Mouse (Mus musculus) activated CD4-positive, CD25-positive, alpha-beta regulatory T cell, adult 4 months (primary cell): Measurements from ENCODE around the gene Tmem186. TPM values are rescaled to one million over a fixed set of nuclear protein-coding genes. Genes with fewer than 3 reads are reported as not detected.

Experiments
- ATAC-seq: one replicate; pipeline ENCODE4 v1.8.0; 2017
- polyA plus RNA-seq, 2 experiments: library from polyadenylated mRNA; unstranded; fragments of 100-300 nt; shearing (Covaris generic); gene quantifications; one replicate each; pipeline ENCODE4 v1.2.1; 2017

Tmem186 gene
- polyA plus RNA-seq, 2 experiments from 2014 or later, result 12.0 to 12.2 TPM

DNA sequence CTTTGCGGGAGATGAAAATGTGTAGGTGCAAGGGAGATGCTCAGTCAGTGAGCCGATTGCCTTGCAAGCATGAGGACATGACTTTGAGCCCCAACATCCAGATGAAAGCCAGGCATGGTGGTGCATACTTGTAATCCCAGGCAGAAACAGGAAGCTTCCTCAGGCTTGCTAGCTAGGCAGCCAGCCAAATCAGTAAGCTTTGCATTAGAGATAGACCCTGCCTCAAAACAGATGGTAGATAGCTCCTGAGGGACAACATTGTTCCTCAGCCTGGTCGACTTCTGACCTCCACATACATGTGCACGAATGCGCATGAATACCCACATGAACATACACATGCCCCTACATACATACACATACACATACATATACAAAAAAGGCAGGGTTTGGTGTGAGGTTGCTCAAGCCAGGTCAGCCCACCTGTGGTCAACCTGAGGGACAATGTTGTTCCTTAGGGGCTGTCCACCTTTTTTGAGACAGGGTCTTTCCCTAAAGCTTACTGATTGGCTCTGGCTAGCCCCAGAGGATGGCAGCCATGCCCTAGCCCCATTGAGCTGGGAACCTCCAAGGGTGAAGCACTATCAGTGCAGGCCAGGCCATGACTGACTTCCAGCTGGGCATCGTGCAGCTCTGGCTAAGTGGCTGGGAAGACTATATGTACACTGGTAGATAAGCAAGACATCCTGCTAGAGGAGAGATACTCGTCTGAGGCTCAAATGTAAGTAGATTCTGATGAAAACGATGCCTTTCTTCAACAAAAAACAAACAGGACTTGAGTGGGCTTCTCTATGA is 25.1 kb downstream of the Tmem186 start:
- ATAC-seq, result no peak

DNA sequence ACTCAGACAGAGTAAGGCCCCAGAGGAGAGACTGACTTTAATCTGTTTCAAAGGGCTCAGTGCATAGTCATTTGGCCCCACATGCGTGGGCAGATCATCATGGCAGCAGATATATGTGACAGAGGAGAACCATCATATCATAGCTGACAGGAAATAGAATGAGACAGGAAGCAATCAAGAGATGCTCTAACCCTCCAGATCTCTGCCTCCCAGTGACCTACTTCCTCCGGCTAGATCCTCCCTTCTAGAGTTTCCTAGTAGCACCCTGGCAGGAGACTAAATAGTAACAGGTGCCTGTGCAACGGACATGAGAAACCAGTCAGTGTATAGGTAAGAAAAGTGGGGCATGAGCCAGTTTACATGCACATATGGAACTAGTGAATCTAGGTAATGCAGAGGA is 27.1 kb downstream of the Tmem186 start:
- ATAC-seq, result peak; percentile 88

DNA sequence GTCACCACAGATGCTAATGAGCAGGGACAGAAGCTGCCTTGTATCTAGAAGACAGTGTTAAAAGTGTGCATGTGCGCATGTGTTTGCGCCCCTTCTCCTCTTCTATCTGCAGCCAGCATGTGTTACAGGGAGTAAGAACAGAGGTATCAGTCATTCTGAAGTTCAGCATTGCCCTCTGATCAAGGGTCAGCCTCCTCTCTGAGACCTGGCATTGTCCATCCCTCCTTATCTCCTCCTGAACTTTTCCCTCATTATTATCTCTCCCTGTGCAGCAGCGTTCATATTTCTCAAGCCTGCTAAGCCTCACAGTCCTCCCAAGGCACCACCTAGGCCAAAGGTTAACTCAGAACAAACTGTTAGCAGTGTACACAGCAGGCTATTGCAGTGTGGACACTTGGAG is 33.7 kb downstream of the Tmem186 start:
- ATAC-seq, result no peak

DNA sequence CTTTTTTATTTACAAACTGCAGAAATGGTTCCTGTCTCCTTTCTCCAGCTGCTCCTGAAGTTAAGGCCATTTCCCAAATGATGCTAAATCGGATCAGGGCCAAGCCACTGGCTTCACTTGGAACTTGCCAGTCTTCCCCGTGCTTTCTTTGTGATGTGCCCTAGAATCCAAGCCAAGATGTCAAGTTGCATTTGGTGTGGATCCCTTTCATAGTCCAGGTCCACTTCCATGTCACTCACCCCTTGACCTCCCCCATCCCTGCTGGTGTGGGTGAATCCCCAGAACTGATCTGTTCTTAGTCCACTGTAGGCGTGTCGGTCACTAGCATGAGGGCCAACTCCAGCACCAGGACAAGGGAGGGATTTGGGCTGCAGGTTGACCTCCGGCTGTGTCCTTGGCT is 40.0 kb downstream of the Tmem186 start:
- no peak for ATAC-seq

DNA sequence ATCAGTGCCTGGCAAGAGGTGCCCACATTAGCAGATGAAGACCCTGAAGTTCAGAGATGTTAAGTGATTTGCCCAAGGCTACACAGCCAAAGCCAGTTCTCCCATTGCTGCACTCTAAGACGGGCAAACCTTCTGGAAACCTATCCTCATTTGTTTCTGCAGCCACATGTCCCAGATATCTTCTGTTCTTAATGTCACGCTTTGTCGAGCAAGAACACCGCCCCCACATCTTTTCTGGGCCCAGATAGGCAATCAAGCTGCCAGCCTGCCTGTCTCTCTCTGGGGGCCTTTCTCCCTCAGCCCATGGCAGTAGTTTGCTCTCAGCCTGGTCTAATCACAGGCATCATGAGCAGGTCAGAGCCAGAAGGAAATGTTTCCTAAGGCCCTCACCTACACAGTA is 41.2 kb downstream of the Tmem186 start:
- no peak for ATAC-seq

DNA sequence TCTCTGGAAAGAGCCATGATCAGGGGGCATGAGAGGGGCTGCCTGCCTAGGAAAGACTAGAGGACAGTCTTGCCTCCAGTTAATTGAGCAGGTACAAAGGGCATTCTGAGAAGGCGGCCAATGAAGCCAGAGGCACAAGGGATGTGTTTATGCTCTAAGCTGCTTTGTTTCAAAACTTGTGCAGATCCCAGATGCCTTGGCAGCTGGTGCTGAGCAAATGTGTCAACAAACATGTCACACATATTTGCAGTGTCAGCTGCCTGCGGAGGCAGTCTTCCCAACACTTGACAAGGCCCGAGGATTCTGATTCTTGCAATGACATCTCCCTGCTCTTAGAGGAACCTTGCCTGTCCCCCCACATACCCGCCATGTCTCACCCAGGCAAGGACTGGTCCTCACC is 42.1 kb downstream of the Tmem186 start:
- ATAC-seq, result no peak

DNA sequence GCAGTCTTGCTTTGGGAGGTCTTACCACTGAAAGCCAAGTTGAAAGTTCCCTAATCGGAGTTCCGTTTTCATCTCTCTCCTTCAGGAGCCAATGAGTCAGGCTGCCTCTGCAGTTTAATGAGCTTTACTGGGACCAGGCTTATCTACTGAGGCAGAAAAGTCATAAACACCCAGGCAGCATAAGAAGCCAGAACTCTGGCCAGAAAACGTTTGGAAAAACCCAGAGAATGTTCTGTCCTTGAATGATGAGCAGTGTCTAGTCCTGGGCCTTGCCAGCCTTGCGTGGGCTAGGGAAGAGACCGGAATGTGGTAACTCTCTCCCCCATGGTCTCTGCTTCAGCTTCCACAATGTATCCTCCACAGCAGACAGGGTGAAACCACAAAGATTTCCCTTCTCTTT is 52.5 kb downstream of the Tmem186 start:
- no peak for ATAC-seq

DNA sequence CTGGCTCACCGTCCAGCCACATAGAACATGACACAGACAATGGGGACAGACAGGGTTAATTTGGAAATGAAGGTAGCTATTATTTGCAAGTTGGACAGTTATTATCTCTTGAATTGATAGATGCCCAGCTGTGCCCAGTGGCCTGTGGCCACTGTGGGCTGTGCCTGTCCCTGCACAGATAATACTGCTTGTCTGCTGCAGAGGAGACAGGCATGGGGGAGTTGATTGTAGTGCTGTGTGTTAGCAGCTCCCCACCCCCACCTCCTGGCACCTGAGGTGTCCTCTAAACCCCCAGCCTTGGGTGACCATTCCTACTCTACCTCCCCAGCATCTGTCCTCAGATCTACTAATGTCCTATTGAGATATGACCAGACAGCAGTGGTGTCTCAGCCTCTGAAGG is 53.3 kb downstream of the Tmem186 start:
- no peak for ATAC-seq

Other genes with a start within 250 kb of the Tmem186 start
- not detected for gene Tmem114, start 212.6 kb downstream of the Tmem186 start, polyA plus RNA-seq
- gene Mettl22, start 166.9 kb downstream of the Tmem186 start, polyA plus RNA-seq, result 10 to 100 TPM; 16.4 to 32.0 TPM
- 1 to 10 TPM; 1.3 TPM for gene Abat, start 124.3 kb downstream of the Tmem186 start, polyA plus RNA-seq
- gene Pmm2, start within 50 bp of the Tmem186 start, polyA plus RNA-seq, result 100 to 1,000 TPM in 1 of 2 experiments, 10 to 100 TPM in 1; 95.0 to 108 TPM
- gene Carhsp1, start 34.4 kb upstream of the Tmem186 start, polyA plus RNA-seq, result 10 to 100 TPM; 25.6 to 32.1 TPM
- not detected for gene Gm5767, start 43.1 kb upstream of the Tmem186 start, polyA plus RNA-seq
- 10 to 100 TPM; 35.0 to 48.0 TPM for gene Usp7, start 154.6 kb upstream of the Tmem186 start, polyA plus RNA-seq
- gene 1810013L24Rik, start 192.4 kb upstream of the Tmem186 start, polyA plus RNA-seq, result 10 to 100 TPM; 17.5 to 21.1 TPM